Mouse (Mus musculus) lung, adult 2 months (tissue): ENCODE results near the gene Dazap1. TPM values are rescaled to one million over a fixed set of nuclear protein-coding genes. Genes with fewer than 3 reads are reported as not detected.
A peak's percentile ranks its signal among the peaks of the same experiment; 100 is the strongest.

Experiments
- DNase-seq: peaks from one replicate; pipeline ENCODE4 v3.0.0; 2022
- H3K4me1 ChIP-seq: fragments of 200-500 bp; 2 replicates; pipeline ENCODE4 v1.6.1; 2011; ENCODE audit warnings: low read length; ENCODE audit not compliant: control insufficient read depth, insufficient read depth
- H3K4me3 ChIP-seq: fragments of 200-500 bp; replicated peaks from 2 replicates; pipeline ENCODE3; 2011; ENCODE audit warnings: low read depth, mild to moderate bottlenecking, control low read depth, low read length; ENCODE audit errors: extremely low read depth
- CTCF ChIP-seq: fragments of 200-500 bp; IDR thresholded peaks from 2 replicates; pipeline ENCODE4 v1.5.1; 2011; ENCODE audit warnings: mild to moderate bottlenecking, low read length, control low read depth; ENCODE audit not compliant: insufficient read depth
- POLR2A ChIP-seq: fragments of 200-500 bp; IDR thresholded peaks from 2 replicates; pipeline ENCODE4 v1.6.1; 2011; ENCODE audit warnings: low read depth, mild to moderate bottlenecking, control low read depth, low read length, borderline replicate concordance; ENCODE audit errors: extremely low read depth
- WGBS: fragments of 180-500 bp; shearing (Covaris S2); methylation state at CpG from one replicate; pipeline ENCODE4 v1.1.7; 2018; 5-methylcytosine and 5-hydroxymethylcytosine counted together
- polyA plus RNA-seq: library from polyadenylated mRNA; depleted of rRNA; stranded (reverse); fragments of >200 nt; gene quantifications from 2 replicates; pipeline ENCODE4 v1.2.3, GENCODE M21; 2012

The Dazap1 gene
- polyA plus RNA-seq, 1 experiment, result 65.9 TPM

DNA sequence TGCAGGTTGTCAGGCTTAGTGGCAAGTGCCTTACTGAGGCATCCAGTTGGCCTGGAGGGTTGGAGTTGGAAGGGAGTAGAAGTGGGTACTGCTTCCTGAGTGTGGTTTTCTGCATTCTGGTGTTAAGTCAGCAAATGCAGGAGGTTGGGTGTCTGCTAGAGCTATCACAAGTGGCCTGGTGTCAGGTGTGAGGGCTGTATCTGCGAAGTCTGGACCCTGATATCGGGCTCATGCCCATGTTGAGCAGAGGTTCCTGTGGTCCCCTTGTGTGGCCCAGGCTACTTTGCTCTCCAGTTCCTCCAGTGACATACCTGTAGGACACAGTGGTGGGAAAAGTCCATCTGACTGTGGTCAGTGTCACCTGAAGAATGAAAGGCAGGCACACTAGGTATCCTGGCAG, 8.8 kb downstream of the Dazap1 start:
- DNase-seq, result no peak
- TF ChIP-seq POLR2A (no peak), CTCF (no peak)
- WGBS, result 82% methylated on average over 2 of the region's 2 CpGs
- Histone ChIP-seq H3K4me1 (peaks cover 19% of the 10 kb centered on the region), H3K4me3 (no peak overlapping the region)

DNA sequence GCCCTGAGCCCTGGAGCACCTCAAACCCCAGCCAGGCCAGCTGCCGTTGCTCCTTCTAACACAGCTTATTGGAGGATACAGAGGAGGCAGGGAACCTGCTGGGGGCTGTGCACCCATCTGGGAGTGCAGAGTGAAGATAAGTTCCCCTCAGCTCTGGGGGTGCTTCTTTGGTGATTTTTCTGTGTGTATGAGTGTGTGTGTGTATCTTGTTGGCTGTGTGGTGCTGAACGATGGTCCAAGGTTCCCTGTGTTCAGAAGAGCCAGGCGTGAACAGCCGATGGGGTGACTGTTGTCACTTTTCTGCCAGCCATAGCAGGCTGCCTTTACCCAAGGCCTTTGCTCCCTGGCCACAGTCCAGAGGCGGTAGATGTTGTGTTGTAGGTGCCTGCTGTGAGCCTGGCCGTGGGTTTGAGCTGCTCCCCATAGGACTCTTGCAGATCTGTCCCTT, 9.5 kb downstream of the Dazap1 start:
- H3K4me3 ChIP-seq, result no peak overlapping the region
- H3K4me1 ChIP-seq, result peaks cover 19% of the 10 kb centered on the region
- DNase-seq, result no peak
- no peak for TF ChIP-seq CTCF
- 49% methylated on average over 6 of the region's 6 CpGs for WGBS

DNA sequence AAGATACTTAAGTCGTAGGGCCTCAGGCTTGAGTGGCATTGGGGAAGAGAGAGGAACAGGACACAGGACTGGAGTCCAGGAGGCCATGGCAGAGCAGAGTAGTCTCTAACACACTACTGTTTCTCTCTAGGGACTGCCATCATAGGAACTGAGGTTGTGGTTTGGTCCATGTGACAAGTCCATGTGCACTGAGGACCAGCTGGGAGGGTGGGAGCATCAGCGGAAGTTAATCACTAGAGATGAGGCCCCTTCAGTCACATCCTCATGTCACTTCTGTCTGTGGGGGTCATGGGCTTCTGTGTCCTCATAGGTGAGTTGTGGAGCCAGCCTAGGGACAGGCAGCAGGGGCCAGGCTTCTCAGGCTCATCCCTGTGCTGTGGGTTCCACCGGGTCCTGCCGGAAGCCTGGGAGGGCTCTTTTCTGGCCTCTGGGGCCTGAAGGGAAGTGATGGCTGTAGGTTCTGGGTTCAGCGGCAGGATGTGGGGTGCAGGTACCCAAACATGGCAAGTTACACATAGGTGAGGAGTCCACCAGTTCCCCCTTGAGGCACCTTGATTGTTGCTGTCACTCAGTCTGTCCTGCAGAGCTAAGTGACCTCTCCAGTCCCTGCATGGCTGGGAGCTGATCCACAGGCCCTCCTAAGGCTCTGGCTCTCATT, 10.0 kb downstream of the Dazap1 start:
- DNase-seq, result no peak
- Histone ChIP-seq H3K4me3 (no peak overlapping the region), H3K4me1 (peaks cover 19% of the 10 kb centered on the region)
- 60% methylated on average over 5 of the region's 5 CpGs for WGBS
- no peak for TF ChIP-seq CTCF
- no peak for TF ChIP-seq POLR2A

DNA sequence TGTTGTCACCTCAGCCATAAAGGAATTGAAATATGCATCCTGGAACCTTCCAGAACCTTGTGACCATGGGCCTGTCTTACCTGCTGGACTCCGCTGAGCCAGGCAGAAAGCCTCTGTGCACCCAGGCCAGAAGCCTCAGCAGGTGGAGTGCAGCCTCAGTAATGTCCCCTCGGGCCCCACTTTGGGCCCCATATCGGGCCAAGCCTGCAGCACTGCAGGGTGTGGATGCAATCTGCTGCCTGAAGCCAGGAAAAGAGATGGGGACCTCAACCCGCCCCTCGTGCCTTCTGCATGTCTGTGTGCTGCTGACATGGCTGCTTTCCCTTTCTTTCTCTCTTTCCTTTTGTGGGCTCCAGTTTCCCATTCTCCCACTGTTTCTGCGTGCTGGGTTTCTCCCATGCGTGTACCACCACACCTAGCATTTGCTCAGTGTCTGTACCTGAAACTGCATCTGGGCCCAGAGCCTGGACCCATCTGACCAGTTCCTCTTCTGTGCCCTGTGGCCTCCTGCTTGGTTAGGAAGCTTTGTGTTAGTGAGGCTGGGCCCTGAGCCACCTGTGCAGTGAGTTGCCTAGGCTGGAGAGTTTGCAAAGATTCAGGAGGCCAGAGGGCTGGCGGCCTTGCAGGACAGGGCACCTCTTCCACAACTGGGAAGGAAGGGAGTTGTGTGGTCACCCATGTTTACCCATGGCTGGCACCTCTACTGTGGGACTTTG, 10.7 kb downstream of the Dazap1 start:
- no peak overlapping the region for H3K4me3 ChIP-seq
- 65% methylated on average over 8 of the region's 8 CpGs for WGBS
- DNase-seq, result no peak
- H3K4me1 ChIP-seq, result peaks cover 19% of the 10 kb centered on the region
- TF ChIP-seq CTCF, result no peak
- no peak for TF ChIP-seq POLR2A

DNA sequence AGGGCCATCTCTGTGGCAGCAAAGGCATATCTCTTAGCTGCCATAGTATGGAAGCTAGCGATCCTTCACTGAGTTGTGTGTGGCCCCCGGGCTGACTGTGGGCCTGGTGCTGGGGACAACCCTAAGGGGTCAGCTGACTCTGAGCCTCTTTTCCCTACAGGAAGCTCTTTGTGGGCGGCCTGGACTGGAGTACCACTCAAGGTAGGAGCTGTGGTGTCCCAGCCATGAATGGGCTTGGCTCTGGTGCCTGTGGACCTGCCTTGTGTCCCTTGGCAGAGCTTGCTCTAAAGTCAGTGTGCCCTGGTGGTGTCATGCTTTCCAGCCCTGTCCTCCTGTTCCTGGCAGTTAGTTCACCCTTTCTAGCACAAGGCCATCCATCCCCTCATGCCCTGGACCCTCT, 12.6 kb downstream of the Dazap1 start:
- Histone ChIP-seq H3K4me3 (no peak overlapping the region), H3K4me1 (peaks cover 14% of the 10 kb centered on the region; the same call in 1 of the 2 replicates)
- 70% methylated on average over 3 of the region's 3 CpGs for WGBS
- no peak for DNase-seq
- TF ChIP-seq CTCF, result no peak
- no peak for TF ChIP-seq POLR2A

DNA sequence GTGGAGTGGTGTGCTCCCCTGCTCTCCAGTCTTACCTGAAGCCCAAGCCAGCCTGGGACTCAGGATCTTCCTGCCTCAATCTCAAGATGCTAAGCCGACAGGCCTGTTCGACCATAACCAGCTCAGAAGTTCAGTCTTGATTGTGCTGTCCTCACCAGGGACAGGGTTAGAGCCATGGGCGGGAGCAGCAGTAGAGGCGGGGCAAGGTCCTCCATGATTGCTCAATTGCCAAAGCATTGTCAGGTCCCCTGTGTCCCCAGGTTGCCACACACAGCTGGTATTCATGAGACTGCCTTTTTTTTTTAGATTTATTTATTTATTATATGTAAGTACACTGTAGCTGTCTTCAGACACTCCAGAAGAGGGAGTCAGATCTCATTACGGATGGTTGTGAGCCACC, 15.0 kb downstream of the Dazap1 start:
- DNase-seq, result no peak
- no peak for TF ChIP-seq CTCF
- TF ChIP-seq POLR2A, result no peak
- Histone ChIP-seq H3K4me1 (peaks cover 2% of the 10 kb centered on the region; the same call in 1 of the 2 replicates), H3K4me3 (no peak overlapping the region)
- 66% methylated on average over 5 of the region's 5 CpGs for WGBS

DNA sequence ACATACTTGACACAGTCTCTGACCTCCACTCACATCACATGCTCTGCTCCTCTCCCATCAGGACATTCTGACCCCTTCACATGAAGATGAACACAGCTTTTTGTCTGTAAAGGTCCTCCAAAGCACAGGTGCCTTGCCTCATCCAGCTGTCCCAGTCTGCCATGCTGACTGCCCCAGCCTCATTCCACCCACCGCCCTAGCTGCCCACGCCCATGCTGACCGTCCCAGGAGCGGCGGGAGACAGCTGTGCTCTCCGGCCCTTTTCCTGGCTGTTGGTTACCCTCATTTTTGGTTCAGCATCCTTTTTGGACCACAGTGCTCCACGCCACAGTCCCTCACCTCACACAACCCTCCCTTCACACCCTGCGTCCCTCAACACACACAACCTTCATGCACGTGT, 17.1 kb downstream of the Dazap1 start:
- WGBS, result 89% methylated on average over 9 of the region's 9 CpGs
- TF ChIP-seq POLR2A, result no peak
- no peak for TF ChIP-seq CTCF
- H3K4me3 ChIP-seq, result no peak overlapping the region
- 0 out of 2 replicates have a peak, but pooled peaks cover 4% of the 10 kb centered on the region for H3K4me1 ChIP-seq
- no peak for DNase-seq

DNA sequence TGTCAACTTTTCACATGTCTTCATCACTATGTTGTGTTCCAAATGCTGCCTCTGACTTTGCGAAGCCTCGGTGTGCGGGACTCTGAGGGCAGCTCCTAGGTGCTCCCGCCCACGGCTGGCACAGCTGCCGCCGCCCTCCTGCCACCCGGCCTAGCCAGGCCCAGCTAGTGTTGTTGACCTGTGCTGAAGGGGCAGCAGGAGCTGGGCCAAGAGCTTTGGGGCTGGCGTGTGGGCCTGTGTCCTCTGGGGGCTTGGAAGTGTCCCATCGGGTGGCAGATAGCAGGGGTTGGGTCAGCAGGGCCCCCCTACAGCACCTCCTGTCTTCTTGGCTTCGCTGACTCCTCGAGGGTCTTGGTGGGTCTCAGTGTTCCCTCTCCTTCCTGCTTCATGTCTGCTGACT, 18.0 kb downstream of the Dazap1 start:
- Histone ChIP-seq H3K4me3 (no peak overlapping the region), H3K4me1 (0 out of 2 replicates have a peak, but pooled peaks cover 4% of the 10 kb centered on the region)
- no peak for TF ChIP-seq CTCF
- no peak for TF ChIP-seq POLR2A
- no peak for DNase-seq
- 84% methylated on average over 12 of the region's 12 CpGs for WGBS

DNA sequence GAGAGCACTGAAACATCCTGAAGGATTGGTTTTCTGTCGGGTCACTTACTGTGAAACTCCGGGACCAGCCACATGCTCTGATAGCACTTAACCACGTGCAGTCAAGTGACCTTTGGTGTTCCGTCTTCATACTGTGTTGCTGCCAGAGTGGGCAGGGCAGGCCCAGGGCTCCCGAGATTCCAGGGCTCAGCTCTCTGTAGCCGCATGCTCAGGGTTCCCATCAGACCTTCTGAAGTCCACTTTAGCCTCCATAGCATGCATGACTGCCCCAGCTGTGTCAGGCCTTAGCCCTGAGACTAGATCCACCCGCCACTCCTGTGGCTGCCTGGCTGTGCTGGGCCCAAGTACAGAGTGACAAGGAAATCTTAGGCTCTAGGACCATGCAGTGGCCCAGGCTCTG, 20.0 kb downstream of the Dazap1 start:
- no peak overlapping the region for H3K4me3 ChIP-seq
- WGBS, result 64% methylated on average over 7 of the region's 7 CpGs
- DNase-seq, result peak; percentile 43
- TF ChIP-seq CTCF, result no peak
- no peak for TF ChIP-seq POLR2A
- H3K4me1 ChIP-seq, result 0 out of 2 replicates have a peak, but pooled peaks cover 4% of the 10 kb centered on the region

DNA sequence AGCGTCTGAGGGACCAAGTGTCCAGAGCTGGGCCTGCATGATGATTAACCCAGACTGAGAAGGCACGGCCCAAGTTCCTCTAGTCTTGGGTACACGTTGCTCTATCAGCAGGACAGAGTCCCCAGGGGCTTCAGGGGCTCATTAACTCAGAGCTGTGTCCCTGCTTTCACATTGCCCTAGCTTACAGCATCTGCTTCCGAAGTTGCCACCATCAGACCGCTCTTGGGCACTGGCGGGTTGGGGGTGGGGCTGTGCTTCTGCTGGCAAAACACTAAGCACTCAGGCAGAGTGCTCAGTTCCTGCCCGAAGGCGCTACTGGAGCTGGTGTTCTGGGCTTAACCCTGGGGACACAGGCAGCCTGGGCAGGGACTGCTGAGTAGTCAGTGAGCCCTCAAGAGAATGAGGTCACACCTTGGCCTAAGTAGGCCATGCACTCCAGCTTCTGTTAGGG, 20.7 kb downstream of the Dazap1 start:
- 59% methylated on average over 8 of the region's 8 CpGs for WGBS

More for the DNA sequence above, 20.7 kb downstream of the Dazap1 start:
- peak; percentile 66 for DNase-seq
- Histone ChIP-seq H3K4me3 (no peak overlapping the region), H3K4me1 (0 out of 2 replicates have a peak, but pooled peaks cover 4% of the 10 kb centered on the region)
- TF ChIP-seq CTCF (no peak), POLR2A (0 out of 2 replicates have a peak, but pooled peaks have one; percentile 23)
